In genomic region chr5:115188824-115189223, GRCm38 (mm10) we compare ENCODE assay signal across 10 mouse cellular contexts. TPM values are rescaled to one million over a fixed set of nuclear protein-coding genes. Genes with fewer than 3 reads are reported as not detected.
DNase-seq lines count a peak whose midpoint lies in the region; ATAC-seq lines count a peak whose summit lies in the region.
"Had no signal": no experiment of that assay in that cellular context is flagged by ENCODE, and none has a peak within 500 bp of the region (broad histone marks: within the 10 kb centered on the region; RNA-seq: fewer than 3 reads in every experiment).

No protein-coding gene starts in this region.

- H3K9ac ChIP-seq in midbrain, embryonic 15.5 days: no peak overlapping the region
- H3K9ac ChIP-seq: heart, embryonic 15.5 days had no signal

- H3K4me3 ChIP-seq in midbrain, embryonic 10.5 days: no peak overlapping the region
- no peak overlapping the region for H3K4me3 ChIP-seq in midbrain, embryonic 15.5 days
- H3K4me3 ChIP-seq: heart, embryonic 15.5 days had no signal

- H3K4me2 ChIP-seq in midbrain, embryonic 15.5 days: no peak overlapping the region
- H3K4me2 ChIP-seq: heart, embryonic 15.5 days had no signal

- DNase-seq in cerebellum, adult 11-12 months: peak; percentile 63
- DNase-seq in midbrain, embryonic 10.5 days (ENCODE audit: low spot score): peak; percentile 46
- peak; percentile 76 to 81 for DNase-seq in cerebellum, postnatal 10 days
- DNase-seq in lung, postnatal 10 days: peak; percentile 60
- no peak for DNase-seq in urinary bladder, postnatal 25 days (ENCODE audit: low spot score)
- no peak for DNase-seq in frontal cortex, postnatal 36 days (ENCODE audit: low spot score in 2 of 2)

- H3K27ac ChIP-seq in midbrain, embryonic 10.5 days (replicated peaks): no peak overlapping the region
- H3K27ac ChIP-seq in midbrain, embryonic 15.5 days: no peak overlapping the region
- H3K27ac ChIP-seq: heart, embryonic 15.5 days had no signal

- 55% methylated on average over 5 of the region's 5 CpGs for WGBS in midbrain, embryonic 10.5 days
- 45% methylated on average over 5 of the region's 5 CpGs for WGBS in midbrain, embryonic 15.5 days

- no peak for ATAC-seq in cerebellum, adult (ENCODE audit: insufficient number of reproducible peaks, low FRiP score, low TSS enrichment)
- no peak for ATAC-seq in midbrain, embryonic 15.5 days (replicated peaks)
- ATAC-seq: Patski had no signal

- 0 out of 2 replicates have a peak, but pooled peaks cover 4% of the 10 kb centered on the region for H3K9me3 ChIP-seq in midbrain, embryonic 10.5 days (replicated peaks)
- no peaks in the 10 kb centered on the region for H3K9me3 ChIP-seq in midbrain, embryonic 15.5 days
- H3K9me3 ChIP-seq: heart, embryonic 15.5 days had no signal

- peaks cover 89% of the 10 kb centered on the region for H3K27me3 ChIP-seq in midbrain, embryonic 10.5 days (ENCODE audit: low read depth, poor library complexity, severe bottlenecking)
- peaks cover 39% of the 10 kb centered on the region for H3K27me3 ChIP-seq in midbrain, embryonic 15.5 days (replicated peaks)

- H3K4me1 ChIP-seq in midbrain, embryonic 10.5 days: peaks cover 61% of the 10 kb centered on the region
- H3K4me1 ChIP-seq in midbrain, embryonic 15.5 days: peaks cover 50% of the 10 kb centered on the region

- H3K36me3 ChIP-seq in midbrain, embryonic 10.5 days: no peaks in the 10 kb centered on the region
- no peaks in the 10 kb centered on the region for H3K36me3 ChIP-seq in midbrain, embryonic 15.5 days (replicated peaks)
- H3K36me3 ChIP-seq: heart, embryonic 15.5 days had no signal

RNA-seq across cellular contexts. Expression of gene Cabp1, which starts 5.4 kb away (rescaled TPM):
- polyA plus RNA-seq in midbrain, embryonic 10.5 days (2016; fragmentation: Nextera tagmentation; extraction: Ambion mirVana): 1.2 and 1.3 TPM in 2 replicates
- 5.2 and 6.0 TPM in 2 replicates for polyA plus RNA-seq in midbrain, embryonic 15.5 days (2015; fragmentation: Nextera tagmentation; extraction: Ambion mirVana)

RNA-seq across cellular contexts. Expression of gene Mlec, which starts 30.8 kb away (rescaled TPM):
- polyA plus RNA-seq in midbrain, embryonic 10.5 days (2016; fragmentation: Nextera tagmentation; extraction: Ambion mirVana): 56.5 and 69.5 TPM in 2 replicates
- polyA plus RNA-seq in midbrain, embryonic 15.5 days (2015; fragmentation: Nextera tagmentation; extraction: Ambion mirVana): 28.9 and 29.8 TPM in 2 replicates

RNA-seq across cellular contexts. Expression of gene Pop5, which starts 46.8 kb away (rescaled TPM):
- polyA plus RNA-seq in midbrain, embryonic 10.5 days (2016; fragmentation: Nextera tagmentation; extraction: Ambion mirVana): 104 and 113 TPM in 2 replicates
- 93.6 and 94.4 TPM in 2 replicates for polyA plus RNA-seq in midbrain, embryonic 15.5 days (2015; fragmentation: Nextera tagmentation; extraction: Ambion mirVana)

RNA-seq across cellular contexts. Expression of gene Unc119b, which starts 54.0 kb away (rescaled TPM):
- polyA plus RNA-seq in midbrain, embryonic 10.5 days (2016; fragmentation: Nextera tagmentation; extraction: Ambion mirVana): 66.7 and 68.7 TPM in 2 replicates
- 35.1 and 38.2 TPM in 2 replicates for polyA plus RNA-seq in midbrain, embryonic 15.5 days (2015; fragmentation: Nextera tagmentation; extraction: Ambion mirVana)

Comparison
In these comparisons a context has a peak if more than half of its experiments do, and no peak if none do; other contexts are left out.
1. DNase-seq: peak in cerebellum, adult 11-12 months (single experiment), midbrain, embryonic 10.5 days (single experiment), cerebellum, postnatal 10 days (2 of 2) and lung, postnatal 10 days (single experiment); none in urinary bladder, postnatal 25 days (single experiment) and frontal cortex, postnatal 36 days (0 of 2).